Mouse (Mus musculus) MEL (cell line): ENCODE data around the gene Cd52. TPM values are rescaled to one million over a fixed set of nuclear protein-coding genes. Genes with fewer than 3 reads are reported as not detected.
A peak's percentile ranks its signal among the peaks of the same experiment; 100 is the strongest.

Experiments used
- DNase-seq: peaks from one replicate; pipeline ENCODE4 v3.0.0; 2011; ENCODE audit warnings: low read depth, low spot score
- H3K27ac ChIP-seq: 2 replicates; pipeline ENCODE4 v1.5.1; 2012; ENCODE audit warnings: low read depth, mild to moderate bottlenecking, control low read depth, low read length, moderate library complexity; ENCODE audit not compliant: control insufficient read depth
- H3K27me3 ChIP-seq, 2 experiments: fragments of 150-350 bp in 1 of 2; sonication (generic) in 1 of 2; 2 replicates each; pipeline ENCODE4 v1.6.1; 2012; ENCODE audit warnings: low read length in 2 of 2, mild to moderate bottlenecking in 2 of 2, improper control_type of control experiment in 1 of 2, moderate library complexity in 1 of 2; ENCODE audit not compliant: insufficient read depth in 2 of 2, control insufficient read depth in 1 of 2
- H3K36me3 ChIP-seq, 2 experiments: 2 replicates each; pipeline ENCODE4 v1.6.1; 2012 to 2014; ENCODE audit warnings: low read length in 2 of 2, improper control_type of control experiment in 1 of 2, inconsistent platforms in 1 of 2, mild to moderate bottlenecking in 1 of 2; ENCODE audit not compliant: insufficient read depth in 2 of 2, control insufficient read depth in 1 of 2
- H3K4me1 ChIP-seq, 2 experiments: fragments of 150-350 bp in 1 of 2; sonication (generic) in 1 of 2; 2 replicates each; pipeline ENCODE4 v1.6.1; 2012; ENCODE audit warnings: low read length in 2 of 2, improper control_type of control experiment in 1 of 2, mild to moderate bottlenecking in 1 of 2; ENCODE audit not compliant: insufficient read depth in 2 of 2, control insufficient read depth in 1 of 2
- H3K4me3 ChIP-seq, 2 experiments: fragments of 150-350 bp in 1 of 2; sonication (generic) in 1 of 2; 2 replicates each; pipeline ENCODE4 v1.5.1; 2012; ENCODE audit warnings: low read depth in 2 of 2, low read length in 2 of 2, mild to moderate bottlenecking in 2 of 2, moderate library complexity in 2 of 2, control low read depth in 1 of 2, improper control_type of control experiment in 1 of 2; ENCODE audit not compliant: control insufficient read depth in 1 of 2, insufficient read depth in 1 of 2
- H3K79me2 ChIP-seq: 2 replicates; pipeline ENCODE4 v1.6.1; 2012; ENCODE audit warnings: mild to moderate bottlenecking, low read length, moderate library complexity; ENCODE audit not compliant: control insufficient read depth, poor library complexity, insufficient read depth
- H3K9ac ChIP-seq: 2 replicates; pipeline ENCODE4 v1.6.1; 2012; ENCODE audit warnings: low read depth, mild to moderate bottlenecking, control low read depth, low read length, moderate library complexity; ENCODE audit not compliant: control insufficient read depth, poor library complexity, severe bottlenecking
- H3K9me3 ChIP-seq: fragments of 150-350 bp; sonication (generic); replicated peaks from 2 replicates; pipeline ENCODE4 v1.6.1; 2012; ENCODE audit warnings: mild to moderate bottlenecking, low read length, improper control_type of control experiment, moderate library complexity; ENCODE audit not compliant: insufficient read depth
- CHD2 ChIP-seq: IDR thresholded peaks from 2 replicates; pipeline ENCODE4 v1.6.1; 2011; ENCODE audit warnings: low read length, improper control_type of control experiment
- ELF1 ChIP-seq: IDR thresholded peaks from 2 replicates; pipeline ENCODE4 v1.6.1; 2014; ENCODE audit warnings: low read depth, mild to moderate bottlenecking, inconsistent platforms, low read length, improper control_type of control experiment, moderate library complexity
- ETS1 ChIP-seq: IDR thresholded peaks from 2 replicates; pipeline ENCODE4 v1.6.1; 2012; ENCODE audit warnings: low read depth, mild to moderate bottlenecking, inconsistent platforms, low read length, improper control_type of control experiment, moderate library complexity
- GATA1 ChIP-seq: IDR thresholded peaks from 2 replicates; pipeline ENCODE4 v1.6.1; 2011; ENCODE audit warnings: low read depth, low read length, improper control_type of control experiment
- JUND ChIP-seq: IDR thresholded peaks from 2 replicates; pipeline ENCODE4 v1.6.1; 2011; ENCODE audit warnings: low read depth, mild to moderate bottlenecking, improper control_type of control experiment, low read length
- NELFE ChIP-seq: IDR thresholded peaks from 2 replicates; pipeline ENCODE4 v1.6.1; 2011; ENCODE audit warnings: low read depth, low read length, improper control_type of control experiment
- POLR2A ChIP-seq, 2 experiments: IDR thresholded peaks; 2 replicates each; pipeline ENCODE4 v1.6.1; 2011 to 2012; ENCODE audit warnings: low read length in 2 of 2, mild to moderate bottlenecking in 2 of 2, control low read depth in 1 of 2, improper control_type of control experiment in 1 of 2, low read depth in 1 of 2, moderate library complexity in 1 of 2; ENCODE audit not compliant: control insufficient read depth in 1 of 2, insufficient read depth in 1 of 2, poor library complexity in 1 of 2
- SIN3A ChIP-seq: IDR thresholded peaks from 2 replicates; pipeline ENCODE4 v1.6.1; 2012; ENCODE audit warnings: low read length, improper control_type of control experiment, inconsistent platforms
- TBP ChIP-seq: IDR thresholded peaks from 2 replicates; pipeline ENCODE4 v1.8.0; 2011; ENCODE audit warnings: low read depth, low read length, improper control_type of control experiment
- UBTF ChIP-seq: IDR thresholded peaks from 2 replicates; pipeline ENCODE4 v1.6.1; 2012; ENCODE audit warnings: low read depth, mild to moderate bottlenecking, inconsistent platforms, low read length, improper control_type of control experiment, moderate library complexity, borderline replicate concordance; ENCODE audit not compliant: insufficient read depth
- USF2 ChIP-seq, 2 experiments: IDR thresholded peaks; 2 replicates each; pipeline ENCODE4 v1.6.1; 2011 to 2012; ENCODE audit warnings: improper control_type of control experiment in 2 of 2, low read length in 2 of 2, borderline replicate concordance in 1 of 2, inconsistent platforms in 1 of 2, low read depth in 1 of 2, mild to moderate bottlenecking in 1 of 2; ENCODE audit not compliant: insufficient read depth in 1 of 2
- ZMIZ1 ChIP-seq: IDR thresholded peaks from 2 replicates; pipeline ENCODE4 v1.6.1; 2012; ENCODE audit warnings: low read depth, mild to moderate bottlenecking, inconsistent platforms, low read length, improper control_type of control experiment, moderate library complexity
- polyA plus RNA-seq, 2 experiments: library from polyadenylated mRNA; stranded (reverse) in 1 of 2; unstranded in 1 of 2; fragments of >175 nt in 1 of 2; fragments of >200 nt in 1 of 2; gene quantifications; 2 replicates each; pipeline versions ENCODE4 v1.2.1 to v1.2.4; 2012; ENCODE audit warnings: low replicate concordance in 2 of 2, low read depth in 1 of 2; ENCODE audit not compliant: insufficient read length in 2 of 2, insufficient read depth in 1 of 2, missing spikeins in 1 of 2
- total RNA-seq: library from RNA; depleted of rRNA; stranded (reverse); fragments of 300-350 nt; gene quantifications from 2 replicates; pipeline ENCODE4 v1.2.3, GENCODE M21; 2012

Cd52 gene
- total and polyA plus RNA-seq, 3 experiments = 0.86 to 1.3 TPM; not detected in 1

DNA sequence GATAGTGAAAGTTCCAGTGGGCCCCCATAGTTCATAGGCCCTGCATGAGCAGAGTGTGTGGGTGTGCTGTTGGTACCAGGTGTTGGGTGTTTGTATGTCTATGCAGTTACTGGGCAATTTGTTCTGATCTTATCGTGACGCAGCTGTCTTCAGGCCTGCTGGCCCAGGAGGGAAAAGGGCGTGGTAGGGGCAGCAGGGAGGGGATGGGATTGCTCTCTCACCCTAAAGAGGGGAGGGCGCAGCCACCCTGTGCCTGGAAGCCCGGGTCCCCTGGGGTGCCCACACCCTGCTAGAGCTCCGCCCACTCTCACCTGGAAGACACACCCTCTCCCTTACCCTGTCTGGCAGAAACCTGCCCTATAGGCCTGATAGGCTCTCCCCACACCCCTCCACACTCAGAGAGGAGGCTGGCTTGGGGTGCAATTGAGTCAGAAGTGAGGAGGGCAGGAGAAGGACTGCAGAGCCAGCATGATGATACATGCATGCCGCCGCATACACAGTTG lies 32.9 kb downstream of the Cd52 start:
- no peaks in the 10 kb centered on the region for H3K27me3 ChIP-seq
- peak; percentile 80 for DNase-seq
- no peaks in the 10 kb centered on the region for H3K79me2 ChIP-seq
- peak overlapping the region; percentile 51 for H3K27ac ChIP-seq
- TF ChIP-seq NELFE (no peak), GATA1 (0 out of 2 replicates have a peak, but pooled peaks have one; percentile 13), CHD2 (no peak), USF2 (IDR thresholded peaks at IDR 0.05; ENCODE audit: borderline replicate concordance in 1 of 2, insufficient read depth in 1 of 2, low read depth in 1 of 2, low read length in 2 of 2) (no peak), ZMIZ1 (no peak)
- H3K9me3 ChIP-seq = no peaks in the 10 kb centered on the region
- peaks cover 0 to 3% of the 10 kb centered on the region in 2 experiments; a peak in 2 of 4 replicates for H3K36me3 ChIP-seq
- H3K4me1 ChIP-seq = peaks cover 3 to 18% of the 10 kb centered on the region in 2 experiments
- H3K9ac ChIP-seq = peak overlapping the region; percentile 29
- peak overlapping the region; percentile 43 to 53; a peak in 3 of 4 replicates for H3K4me3 ChIP-seq

DNA sequence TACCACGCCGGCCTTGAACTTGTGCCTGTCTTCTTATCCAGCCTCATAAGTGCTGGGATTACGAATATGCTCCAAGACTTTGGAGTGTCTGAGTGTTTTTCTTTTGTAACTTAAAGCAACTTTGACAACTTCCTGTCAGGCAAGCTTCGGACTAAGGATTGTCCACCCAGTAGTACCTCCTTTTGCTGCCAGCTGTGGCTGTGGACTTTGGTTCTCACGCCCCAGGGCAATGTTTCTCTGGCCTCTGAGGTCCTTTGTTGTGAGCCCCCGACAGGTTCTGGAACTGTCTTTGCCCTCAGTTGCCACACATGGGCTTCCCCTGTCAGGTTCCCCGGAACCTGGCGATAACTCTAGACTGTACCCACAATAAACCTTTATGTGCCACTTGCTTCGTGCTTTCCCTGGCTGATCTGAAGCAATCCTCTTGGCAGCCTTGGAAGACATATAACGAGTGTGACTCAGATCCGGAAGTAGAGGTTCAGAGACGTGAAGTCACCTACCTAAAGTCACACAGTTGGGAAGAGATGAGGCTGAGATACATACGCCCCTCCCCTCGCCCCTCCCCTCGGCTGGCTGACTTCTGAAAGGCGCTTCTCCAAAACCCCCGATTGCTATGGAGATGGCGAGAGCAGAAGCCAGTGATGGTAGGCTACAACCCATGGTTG lies 33.6 kb downstream of the Cd52 start:
- DNase-seq = peak; percentile 88
- no peaks in the 10 kb centered on the region for H3K9me3 ChIP-seq
- TF ChIP-seq POLR2A (IDR thresholded peaks at IDR 0.05; ENCODE audit: control insufficient read depth in 1 of 2, insufficient read depth in 1 of 2, low read depth in 1 of 2, low read length in 2 of 2, poor library complexity in 1 of 2) (peak in 1 of 2 experiments; percentile 37; a peak in 1 of 4 replicates), TBP (peak; percentile 49; the same call in 1 of the 2 replicates), UBTF (no peak), JUND (no peak), SIN3A (peak; percentile 55), GATA1 (peak; percentile 19; the same call in 1 of the 2 replicates), USF2 (IDR thresholded peaks at IDR 0.05; ENCODE audit: borderline replicate concordance in 1 of 2, insufficient read depth in 1 of 2, low read depth in 1 of 2, low read length in 2 of 2) (no peak), ELF1 (peak; percentile 80), ETS1 (peak; percentile 15; the same call in 1 of the 2 replicates)
- TF ChIP-seq, all 39 proteins: peak for 6
- 0 out of 2 replicates have a peak overlapping the region, but pooled peaks have one; percentile 16 for H3K9ac ChIP-seq
- peaks cover 0 to 3% of the 10 kb centered on the region in 2 experiments; a peak in 2 of 4 replicates for H3K36me3 ChIP-seq
- H3K27me3 ChIP-seq = no peaks in the 10 kb centered on the region
- H3K4me3 ChIP-seq = peak overlapping the region; percentile 43 to 53; a peak in 3 of 4 replicates
- no peaks in the 10 kb centered on the region for H3K79me2 ChIP-seq
- H3K4me1 ChIP-seq = peaks cover 3 to 18% of the 10 kb centered on the region in 2 experiments
- H3K27ac ChIP-seq = peak overlapping the region; percentile 20
